14 mouse cellular contexts compared by ENCODE assay signal in the genomic region with DNA sequence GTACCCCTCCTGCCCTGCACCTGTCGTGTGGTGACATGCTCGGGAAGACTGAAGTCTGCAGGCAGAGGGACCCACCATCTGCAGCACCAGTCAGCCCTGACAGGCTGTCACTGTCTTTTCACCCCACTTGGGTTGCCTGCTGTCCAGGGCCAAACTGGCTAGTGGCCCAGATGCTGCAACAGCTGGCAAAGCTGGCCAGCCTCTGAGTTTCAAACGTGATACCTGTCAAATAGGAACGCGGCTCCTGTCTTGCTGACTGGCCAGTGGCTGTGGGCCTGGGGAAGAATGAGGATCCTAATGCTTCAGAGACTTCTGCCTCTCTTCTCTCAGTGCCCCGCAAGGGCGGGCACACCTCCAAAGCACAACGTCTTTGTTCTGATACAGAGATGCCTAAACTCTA. TPM values are rescaled to one million over a fixed set of nuclear protein-coding genes. Genes with fewer than 3 reads are reported as not detected.
DNase-seq lines count a peak whose midpoint lies in the region; ATAC-seq and TF ChIP-seq lines count a peak whose summit lies in the region.
"Had no signal": no experiment of that assay in that cellular context is flagged by ENCODE, and none has a peak within 500 bp of the region (broad histone marks: within the 10 kb centered on the region; RNA-seq: fewer than 3 reads in every experiment).

No protein-coding gene starts in this region.

- H3K4me2 ChIP-seq in forebrain, embryonic 16.5 days (ENCODE audit: low read length): peak overlapping the region; percentile 33

- 56% methylated on average over 8 of the region's 8 CpGs for WGBS in forebrain, embryonic 16.5 days
- WGBS in limb, embryonic 10.5 days: 70% methylated on average over 8 of the region's 8 CpGs

- no peak overlapping the region for H3K9ac ChIP-seq in forebrain, embryonic 16.5 days (replicated peaks; ENCODE audit: low read depth, low read length)
- H3K9ac ChIP-seq: embryonic facial prominence, embryonic 12.5 days; lung, embryonic 15.5 days had no signal

- H3K27me3 ChIP-seq in forebrain, embryonic 16.5 days (replicated peaks; ENCODE audit: control insufficient read depth, insufficient read depth, low read length): no peaks in the 10 kb centered on the region
- peaks cover 88% of the 10 kb centered on the region for H3K27me3 ChIP-seq in limb, embryonic 10.5 days (ENCODE audit: low read depth, poor library complexity, severe bottlenecking)

- TF ChIP-seq CTCF in layer of hippocampus, adult 2 months (conservative IDR thresholded peaks at IDR 0.05): no peak

- peak; percentile 75 for DNase-seq in cerebellum, adult 9-11 months
- no peak for DNase-seq in cerebellum, adult 9-10 months
- DNase-seq in layer of hippocampus, adult 2 months (ENCODE audit: low spot score in 2 of 2): no peak
- no peak for DNase-seq in layer of hippocampus, adult 9-10 months (ENCODE audit: low spot score)
- DNase-seq in limb, embryonic 10.5 days (ENCODE audit: low spot score): peak; percentile 26
- DNase-seq in kidney, adult 9 months: no peak

- H3K4me3 ChIP-seq in layer of hippocampus, adult 2 months: no peak overlapping the region
- no peak overlapping the region for H3K4me3 ChIP-seq in forebrain, embryonic 16.5 days (replicated peaks; ENCODE audit: low read length)
- no peak overlapping the region for H3K4me3 ChIP-seq in limb, embryonic 10.5 days
- H3K4me3 ChIP-seq: lung, embryonic 15.5 days had no signal

- H3K36me3 ChIP-seq in forebrain, embryonic 16.5 days (ENCODE audit: control insufficient read depth, insufficient read depth): no peaks in the 10 kb centered on the region
- H3K36me3 ChIP-seq in limb, embryonic 10.5 days: no peaks in the 10 kb centered on the region
- H3K36me3 ChIP-seq: embryonic facial prominence, embryonic 12.5 days; lung, embryonic 15.5 days had no signal

- peak overlapping the region; percentile 92; the same call in 1 of the 2 replicates for H3K27ac ChIP-seq in layer of hippocampus, adult 2 months
- H3K27ac ChIP-seq in forebrain, embryonic 16.5 days (ENCODE audit: low read length): peak overlapping the region; percentile 49; the same call in 1 of the 2 replicates
- H3K27ac ChIP-seq in limb, embryonic 10.5 days: no peak overlapping the region
- H3K27ac ChIP-seq: embryonic facial prominence, embryonic 12.5 days; lung, embryonic 15.5 days had no signal

- no peaks in the 10 kb centered on the region for H3K9me3 ChIP-seq in forebrain, embryonic 16.5 days (ENCODE audit: control insufficient read depth, low read length)
- H3K9me3 ChIP-seq in limb, embryonic 10.5 days (replicated peaks): no peaks in the 10 kb centered on the region
- H3K9me3 ChIP-seq: embryonic facial prominence, embryonic 12.5 days; lung, embryonic 15.5 days had no signal

- peaks cover 50% of the 10 kb centered on the region for H3K4me1 ChIP-seq in forebrain, embryonic 16.5 days (replicated peaks; ENCODE audit: control insufficient read depth, insufficient read depth, low read length)
- H3K4me1 ChIP-seq in limb, embryonic 10.5 days: peaks cover 33% of the 10 kb centered on the region

- no peak for ATAC-seq in forebrain, embryonic 16.5 days
- no peak for ATAC-seq in granulocyte monocyte progenitor cell, adult 5-6 weeks (replicated peaks; ENCODE audit: poor library complexity, severe bottlenecking)

RNA-seq across cellular contexts. Expression of gene Cntn2, which starts 0.7 kb away (rescaled TPM):
- total RNA-seq in layer of hippocampus, adult 2 months (2021): 10 to 100 TPM; 71.8 to 73.9 TPM
- 134 and 147 TPM in 2 replicates for polyA plus RNA-seq in forebrain, embryonic 16.5 days (2015; fragmentation: Nextera tagmentation; extraction: Ambion mirVana)
- polyA plus RNA-seq in limb, embryonic 10.5 days (2016; fragmentation: Nextera tagmentation; extraction: Ambion mirVana): 0.94 and 1.3 TPM in 2 replicates
- not detected in 2 replicates for total RNA-seq in granulocyte monocyte progenitor cell, adult 5-6 weeks (2014; fragmentation: Nextera tagmentation)
- total RNA-seq in granulocyte monocyte progenitor cell, adult 5-6 weeks (2017): not detected in 2 replicates
- total RNA-seq: MEL had no signal
- polyA plus RNA-seq: C2C12; spleen, adult 2 months; testis, adult 2 months had no signal

RNA-seq across cellular contexts. Expression of gene Tmem81, which starts 37.8 kb away (rescaled TPM):
- 1 to 10 TPM; 6.3 to 6.4 TPM for total RNA-seq in layer of hippocampus, adult 2 months (2021)
- 0.77 and 1.6 TPM in 2 replicates for polyA plus RNA-seq in forebrain, embryonic 16.5 days (2015; fragmentation: Nextera tagmentation; extraction: Ambion mirVana)
- polyA plus RNA-seq in limb, embryonic 10.5 days (2016; fragmentation: Nextera tagmentation; extraction: Ambion mirVana): 1.5 and 1.7 TPM in 2 replicates
- total RNA-seq in granulocyte monocyte progenitor cell, adult 5-6 weeks (2014; fragmentation: Nextera tagmentation): 3.6 and 10.0 TPM in 2 replicates
- 1.8 and 5.1 TPM in 2 replicates for total RNA-seq in granulocyte monocyte progenitor cell, adult 5-6 weeks (2017)

Comparison
In these comparisons a context has a peak if more than half of its experiments do, and no peak if none do; other contexts are left out.
1. DNase-seq: peak in cerebellum, adult 9-11 months (single experiment) and limb, embryonic 10.5 days (single experiment); none in cerebellum, adult 9-10 months (single experiment), layer of hippocampus, adult 2 months (0 of 2), layer of hippocampus, adult 9-10 months (single experiment) and kidney, adult 9 months (single experiment).
2. RNA of gene Cntn2, which starts 0.7 kb away (total RNA-seq): 71.8 to 73.9 TPM in layer of hippocampus, adult 2 months; not detected in granulocyte monocyte progenitor cell, adult 5-6 weeks; every median in the first group is over 10 times any median in the second.